Mouse (Mus musculus) midbrain, embryonic 16.5 days (tissue): ENCODE measurements at regions not wholly inside any gene's neighbourhood (a gene's known extent, or its start where the extent isn't known, plus 50 kb on each side); places are given as distances from the start of the nearest gene placed in this dataset.
A peak's percentile ranks its signal among the peaks of the same experiment; 100 is the strongest.

ENCODE experiments used
- ATAC-seq: fragments of 200-750 bp; cut with Nextera tagmentation; 2 replicates; pipeline ENCODE4 v1.8.0; 2017; ENCODE audit warnings: moderate TSS enrichment
- H3K27ac ChIP-seq: fragments of 300-500 bp; sonication (generic); 2 replicates; pipeline ENCODE4 v1.5.1; 2014; ENCODE audit warnings: mild to moderate bottlenecking, low read length, mixed read lengths
- H3K27me3 ChIP-seq: fragments of 300-500 bp; sonication (generic); 2 replicates; pipeline ENCODE4 v1.6.1; 2014; ENCODE audit warnings: low read depth, low read length, mixed read lengths; ENCODE audit not compliant: control insufficient read depth, insufficient read depth
- H3K36me3 ChIP-seq: fragments of 300-500 bp; sonication (generic); 2 replicates; pipeline ENCODE4 v1.6.1; 2014; ENCODE audit warnings: mild to moderate bottlenecking, low read length, moderate library complexity, mixed read lengths; ENCODE audit not compliant: control insufficient read depth, insufficient read depth
- H3K4me1 ChIP-seq: fragments of 300-500 bp; sonication (generic); 2 replicates; pipeline ENCODE4 v1.6.1; 2014; ENCODE audit warnings: mild to moderate bottlenecking, low read length, mixed read lengths; ENCODE audit not compliant: control insufficient read depth, insufficient read depth
- H3K4me2 ChIP-seq: fragments of 300-500 bp; sonication (generic); 2 replicates; pipeline ENCODE4 v1.6.1; 2014; ENCODE audit warnings: mild to moderate bottlenecking, low read length, mixed read lengths
- H3K4me3 ChIP-seq: fragments of 300-500 bp; sonication (generic); 2 replicates; pipeline ENCODE4 v1.5.1; 2014; ENCODE audit warnings: low read depth, mild to moderate bottlenecking, low read length, moderate library complexity, mixed read lengths
- H3K9ac ChIP-seq: fragments of 300-500 bp; sonication (generic); 2 replicates; pipeline ENCODE4 v1.6.1; 2014; ENCODE audit warnings: low read depth, low read length, mixed read lengths
- H3K9me3 ChIP-seq: fragments of 300-500 bp; sonication (generic); replicated peaks from 2 replicates; pipeline ENCODE4 v1.6.1; 2014; ENCODE audit warnings: mild to moderate bottlenecking, low read length, mixed read lengths; ENCODE audit not compliant: control insufficient read depth, poor library complexity, severe bottlenecking
- WGBS: fragments of 180-500 bp; shearing (Covaris S2); extraction: QIAGEN DNeasy Blood & Tissue Kit; methylation state at CpG from one replicate; pipeline ENCODE4 v1.1.7; 2014; 5-methylcytosine and 5-hydroxymethylcytosine counted together

GRCm38 (mm10) chr3:42449575-42449974 lies 707.2 kb downstream of the D3Ertd751e start:
- no peak overlapping the region for H3K4me2 ChIP-seq
- H3K4me1 ChIP-seq, result no peaks in the 10 kb centered on the region
- no peak overlapping the region for H3K27ac ChIP-seq
- no peaks in the 10 kb centered on the region for H3K9me3 ChIP-seq
- no peaks in the 10 kb centered on the region for H3K36me3 ChIP-seq
- whole genome bisulfite sequencing, result 76% methylated on average over 1 of the region's 1 CpGs
- no peak overlapping the region for H3K9ac ChIP-seq
- no peaks in the 10 kb centered on the region for H3K27me3 ChIP-seq
- ATAC-seq, result no peak
- H3K4me3 ChIP-seq, result no peak overlapping the region

GRCm38 (mm10) chr3:42464353-42464752 lies 721.9 kb downstream of the D3Ertd751e start:
- H3K9ac ChIP-seq, result no peak overlapping the region
- no peaks in the 10 kb centered on the region; the same call in 1 of the 2 replicates for H3K4me1 ChIP-seq
- no peaks in the 10 kb centered on the region for H3K27me3 ChIP-seq
- ATAC-seq, result peak; percentile 42; the same call in 1 of the 2 replicates
- no peak overlapping the region for H3K27ac ChIP-seq
- no peak overlapping the region for H3K4me2 ChIP-seq
- H3K9me3 ChIP-seq, result no peaks in the 10 kb centered on the region
- H3K36me3 ChIP-seq, result no peaks in the 10 kb centered on the region
- no peak overlapping the region for H3K4me3 ChIP-seq

GRCm38 (mm10) chr3:42467125-42467524 lies 724.7 kb downstream of the D3Ertd751e start:
- Histone ChIP-seq H3K4me3 (no peak overlapping the region), H3K9ac (no peak overlapping the region), H3K27ac (0 out of 2 replicates have a peak overlapping the region, but pooled peaks have one; percentile 33), H3K27me3 (no peaks in the 10 kb centered on the region), H3K9me3 (no peaks in the 10 kb centered on the region), H3K4me1 (no peaks in the 10 kb centered on the region; the same call in 1 of the 2 replicates), H3K36me3 (no peaks in the 10 kb centered on the region), H3K4me2 (no peak overlapping the region)
- peak; percentile 58; the same call in 1 of the 2 replicates for ATAC-seq
- 63% methylated on average over 6 of the region's 6 CpGs for WGBS

- no peaks in the 10 kb centered on the region; the same call in 1 of the 2 replicates for H3K4me1 ChIP-seq
Observed at GRCm38 (mm10) chr3:42514922-42515593, 772.6 kb downstream of the D3Ertd751e start.

GRCm38 (mm10) chr3:42516286-42516685 lies 773.9 kb downstream of the D3Ertd751e start:
- Histone ChIP-seq H3K9ac (no peak overlapping the region), H3K27me3 (no peaks in the 10 kb centered on the region)

More at GRCm38 (mm10) chr3:42514922-42515593, 772.6 kb downstream of the D3Ertd751e start:
- Histone ChIP-seq H3K9me3 (no peaks in the 10 kb centered on the region), H3K36me3 (no peaks in the 10 kb centered on the region), H3K4me2 (no peak overlapping the region), H3K27ac (peak overlapping the region; percentile 1; the same call in 1 of the 2 replicates), H3K4me3 (no peak overlapping the region), H3K9ac (no peak overlapping the region), H3K27me3 (no peaks in the 10 kb centered on the region)
- WGBS, result 62% methylated on average over 3 of the region's 3 CpGs
- ATAC-seq, result 0 out of 2 replicates have a peak, but pooled peaks have one; percentile 17

GRCm38 (mm10) chr3:42531397-42531796 lies 789.0 kb downstream of the D3Ertd751e start:
- H3K9me3 ChIP-seq, result no peaks in the 10 kb centered on the region
- ATAC-seq, result no peak
- H3K27me3 ChIP-seq, result no peaks in the 10 kb centered on the region
- H3K4me1 ChIP-seq, result no peaks in the 10 kb centered on the region
- no peak overlapping the region for H3K4me2 ChIP-seq
- WGBS, result 76% methylated on average over 4 of the region's 4 CpGs
- no peak overlapping the region for H3K27ac ChIP-seq
- no peak overlapping the region for H3K4me3 ChIP-seq
- no peak overlapping the region for H3K9ac ChIP-seq
- H3K36me3 ChIP-seq, result no peaks in the 10 kb centered on the region

More at GRCm38 (mm10) chr3:42516286-42516685, 773.9 kb downstream of the D3Ertd751e start:
- Histone ChIP-seq H3K27ac (no peak overlapping the region), H3K4me1 (no peaks in the 10 kb centered on the region; the same call in 1 of the 2 replicates), H3K4me2 (no peak overlapping the region), H3K9me3 (no peaks in the 10 kb centered on the region), H3K4me3 (no peak overlapping the region), H3K36me3 (no peaks in the 10 kb centered on the region)
- no peak for ATAC-seq
- WGBS, result 67% methylated on average over 2 of the region's 2 CpGs

GRCm38 (mm10) chr3:42566731-42567130 lies 824.3 kb downstream of the D3Ertd751e start:
- H3K4me3 ChIP-seq, result no peak overlapping the region
- 70% methylated on average over 1 of the region's 1 CpGs for WGBS

GRCm38 (mm10) chr3:42570364-42571024 lies 828.1 kb downstream of the D3Ertd751e start:
- WGBS, result 55% methylated on average over 3 of the region's 3 CpGs
- Histone ChIP-seq H3K9ac (no peak overlapping the region), H3K4me3 (no peak overlapping the region), H3K27me3 (no peaks in the 10 kb centered on the region), H3K4me1 (peaks cover 5% of the 10 kb centered on the region), H3K27ac (no peak overlapping the region), H3K36me3 (no peaks in the 10 kb centered on the region), H3K9me3 (no peaks in the 10 kb centered on the region), H3K4me2 (no peak overlapping the region)
- ATAC-seq, result peak; percentile 78

More at GRCm38 (mm10) chr3:42566731-42567130, 824.3 kb downstream of the D3Ertd751e start:
- no peaks in the 10 kb centered on the region for H3K36me3 ChIP-seq
- no peaks in the 10 kb centered on the region for H3K27me3 ChIP-seq
- ATAC-seq, result no peak
- no peak overlapping the region for H3K27ac ChIP-seq
- H3K4me2 ChIP-seq, result no peak overlapping the region
- H3K4me1 ChIP-seq, result no peaks in the 10 kb centered on the region
- no peak overlapping the region for H3K9ac ChIP-seq
- H3K9me3 ChIP-seq, result no peaks in the 10 kb centered on the region

- Histone ChIP-seq H3K27ac (no peak overlapping the region), H3K4me2 (no peak overlapping the region), H3K4me1 (peaks cover 5% of the 10 kb centered on the region), H3K9ac (no peak overlapping the region), H3K27me3 (no peaks in the 10 kb centered on the region), H3K36me3 (no peaks in the 10 kb centered on the region), H3K9me3 (no peaks in the 10 kb centered on the region), H3K4me3 (no peak overlapping the region)
- WGBS, result 10% methylated on average over 3 of the region's 3 CpGs
- 0 out of 2 replicates have a peak, but pooled peaks have one; percentile 34 for ATAC-seq
Observed at GRCm38 (mm10) chr3:42571877-42572459, 829.6 kb downstream of the D3Ertd751e start.
